Mouse (Mus musculus) spleen, adult 2 months (tissue): ENCODE measurements at regions not wholly inside any gene's neighbourhood (a gene's known extent, or its start where the extent isn't known, plus 50 kb on each side); places are given as distances from the start of the nearest gene placed in this dataset.

Source experiments
- DNase-seq, 2 experiments: peaks; one replicate each; pipeline versions ENCODE4 v3.0.0 to v3.0.0-alpha.2; 2012 to 2021; ENCODE audit warnings: low spot score in 2 of 2, low read depth in 1 of 2
- H3K27ac ChIP-seq: fragments of 200-500 bp; 2 replicates; pipeline ENCODE4 v1.5.1; 2012; ENCODE audit warnings: low read length, inconsistent platforms; ENCODE audit not compliant: insufficient read depth
- H3K27me3 ChIP-seq: fragments of 200-500 bp; 2 replicates; pipeline ENCODE4 v1.6.1; 2012; ENCODE audit warnings: mild to moderate bottlenecking, moderate library complexity, low read length, inconsistent platforms; ENCODE audit not compliant: control insufficient read depth, insufficient read depth
- H3K36me3 ChIP-seq: fragments of 200-500 bp; 2 replicates; pipeline ENCODE4 v1.6.1; 2012; ENCODE audit warnings: mild to moderate bottlenecking, low read length, inconsistent platforms; ENCODE audit not compliant: control insufficient read depth, insufficient read depth
- H3K4me1 ChIP-seq: fragments of 200-500 bp; 2 replicates; pipeline ENCODE4 v1.6.1; 2011; ENCODE audit warnings: inconsistent platforms; ENCODE audit not compliant: control insufficient read depth, insufficient read depth, insufficient read length
- H3K4me3 ChIP-seq: fragments of 200-500 bp; 2 replicates; pipeline ENCODE4 v1.5.1; 2011; ENCODE audit warnings: mild to moderate bottlenecking, inconsistent platforms; ENCODE audit not compliant: insufficient read depth, insufficient read length; ENCODE audit errors: extremely low read depth
- CTCF ChIP-seq: fragments of 200-500 bp; IDR thresholded peaks from 2 replicates; pipeline ENCODE4 v1.5.1; 2011; ENCODE audit warnings: mild to moderate bottlenecking, inconsistent platforms; ENCODE audit not compliant: insufficient read depth, insufficient read length, insufficient replicate concordance; ENCODE audit errors: extremely low read depth
- POLR2A ChIP-seq: fragments of 200-500 bp; IDR thresholded peaks from 2 replicates; pipeline ENCODE4 v1.6.1; 2011; ENCODE audit warnings: low read depth, low read length, inconsistent platforms
- WGBS: fragments of 180-500 bp; shearing (Covaris S2); methylation state at CpG from one replicate; pipeline ENCODE4 v1.1.7; 2018; 5-methylcytosine and 5-hydroxymethylcytosine counted together

GRCm38 (mm10) chr9:46541001-46541400, 221.2 kb upstream of the 4931429L15Rik start:
- Histone ChIP-seq H3K4me1 (no peaks in the 10 kb centered on the region), H3K36me3 (no peaks in the 10 kb centered on the region), H3K27me3 (no peaks in the 10 kb centered on the region), H3K4me3 (no peak overlapping the region), H3K27ac (no peak overlapping the region)
- WGBS = 73% methylated on average over 2 of the region's 2 CpGs
- DNase-seq = no peak
- TF ChIP-seq POLR2A (no peak), CTCF (no peak)

DNA sequence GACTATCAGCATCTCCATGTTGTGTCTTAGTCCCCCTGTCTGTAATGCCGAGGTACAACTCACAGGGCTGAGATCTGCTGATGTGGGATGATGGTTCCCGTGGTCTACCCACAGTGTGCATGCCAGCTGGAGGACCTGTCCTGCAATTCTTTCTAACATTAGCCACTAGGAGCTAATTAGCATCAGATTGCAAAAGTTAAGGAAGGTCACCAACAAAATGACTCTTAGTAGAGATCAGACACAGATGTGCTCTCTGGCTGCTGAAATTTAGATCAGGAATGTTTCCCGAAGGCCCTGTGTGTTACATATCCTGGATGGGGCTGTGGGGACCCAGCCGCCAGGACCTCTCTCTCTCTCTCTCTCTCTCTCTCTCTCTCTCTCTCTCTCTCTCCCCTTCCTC, 218.8 kb upstream of the 4931429L15Rik start:
- Histone ChIP-seq H3K27me3 (no peaks in the 10 kb centered on the region), H3K4me1 (no peaks in the 10 kb centered on the region), H3K36me3 (no peaks in the 10 kb centered on the region), H3K4me3 (no peak overlapping the region), H3K27ac (no peak overlapping the region)
- DNase-seq = no peak
- TF ChIP-seq POLR2A (no peak), CTCF (no peak)
- WGBS = 65% methylated on average over 4 of the region's 4 CpGs

DNA sequence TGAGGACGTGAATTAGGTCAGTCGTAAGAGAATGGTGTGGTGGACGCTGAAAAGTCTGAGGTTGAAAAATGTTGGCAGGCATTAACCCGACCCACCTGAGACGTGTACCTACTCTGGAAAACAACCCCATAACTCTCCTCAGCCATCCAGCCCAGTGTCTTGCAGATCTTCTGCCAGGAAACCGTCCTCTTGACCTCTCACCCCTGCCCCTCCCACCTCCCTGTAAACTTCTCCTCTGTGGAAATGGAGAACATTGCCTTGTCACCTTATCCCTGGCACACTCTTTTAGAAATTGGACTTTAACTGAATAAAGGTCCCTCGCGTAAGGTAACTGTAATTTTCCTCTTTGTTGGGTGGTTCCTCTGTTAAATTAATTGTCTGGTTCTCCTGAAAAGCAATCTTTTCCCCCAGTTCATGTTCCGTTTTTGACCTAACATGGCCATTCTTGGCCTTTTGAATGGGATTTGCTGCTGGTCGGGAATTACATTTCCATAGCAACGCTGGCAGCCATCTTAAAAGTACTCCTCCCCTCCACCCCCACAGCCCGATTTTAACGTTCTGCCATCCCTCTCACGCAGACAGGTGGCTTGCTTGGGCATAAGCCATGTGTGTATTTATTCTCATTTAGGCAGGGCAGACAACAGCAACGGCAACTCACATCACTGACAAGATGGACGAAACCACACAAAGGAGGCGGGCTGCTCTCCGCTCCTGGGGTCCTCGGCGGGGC, 196.8 kb upstream of the 4931429L15Rik start:
- no peak for DNase-seq
- TF ChIP-seq POLR2A = no peak
- TF ChIP-seq CTCF = no peak
- Histone ChIP-seq H3K4me3 (no peak overlapping the region), H3K36me3 (no peaks in the 10 kb centered on the region), H3K27ac (no peak overlapping the region), H3K27me3 (no peaks in the 10 kb centered on the region), H3K4me1 (no peaks in the 10 kb centered on the region)
- 89% methylated on average over 20 of the region's 20 CpGs for WGBS

- Histone ChIP-seq H3K27ac (no peak overlapping the region), H3K36me3 (no peaks in the 10 kb centered on the region), H3K27me3 (no peaks in the 10 kb centered on the region), H3K4me3 (no peak overlapping the region), H3K4me1 (no peaks in the 10 kb centered on the region)
- 63% methylated on average over 6 of the region's 6 CpGs for WGBS
- DNase-seq = no peak
- no peak for TF ChIP-seq CTCF
- no peak for TF ChIP-seq POLR2A
These were observed 192.7 kb upstream of the 4931429L15Rik start for GRCm38 (mm10) chr9:46512276-46513051.

DNA sequence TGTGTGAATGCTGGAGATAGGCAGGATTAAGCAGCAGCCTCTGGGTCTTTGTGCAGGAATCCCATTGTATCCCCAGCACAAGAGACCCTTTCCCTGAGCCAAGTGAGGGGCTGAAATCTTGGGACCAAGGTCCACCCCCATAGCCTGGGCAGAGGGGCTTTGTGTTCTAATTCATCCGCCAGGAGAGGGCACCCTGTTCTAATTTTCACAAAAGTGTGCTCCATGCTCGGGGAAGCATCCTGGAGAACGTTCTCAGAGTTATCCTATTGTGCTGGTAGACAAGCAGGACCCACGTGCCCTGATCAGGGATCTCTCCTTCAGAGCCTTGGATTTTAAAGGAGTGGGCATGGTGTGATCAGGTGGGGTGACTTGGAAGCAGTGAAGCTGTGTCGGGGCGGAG, 191.5 kb upstream of the 4931429L15Rik start:
- TF ChIP-seq POLR2A = no peak
- no peak for TF ChIP-seq CTCF

GRCm38 (mm10) chr9:46509896-46510295, 190.1 kb upstream of the 4931429L15Rik start:
- 68% methylated on average over 5 of the region's 5 CpGs for WGBS
- Histone ChIP-seq H3K36me3 (no peaks in the 10 kb centered on the region), H3K4me3 (no peak overlapping the region), H3K27me3 (no peaks in the 10 kb centered on the region), H3K27ac (no peak overlapping the region), H3K4me1 (no peaks in the 10 kb centered on the region)
- TF ChIP-seq CTCF = no peak
- TF ChIP-seq POLR2A = no peak
- no peak for DNase-seq

More for the DNA sequence above, 191.5 kb upstream of the 4931429L15Rik start:
- H3K4me1 ChIP-seq = no peaks in the 10 kb centered on the region
- WGBS = 65% methylated on average over 6 of the region's 6 CpGs
- H3K36me3 ChIP-seq = no peaks in the 10 kb centered on the region
- no peak overlapping the region for H3K27ac ChIP-seq
- no peak for DNase-seq
- H3K27me3 ChIP-seq = no peaks in the 10 kb centered on the region
- no peak overlapping the region for H3K4me3 ChIP-seq

GRCm38 (mm10) chr9:46509458-46509857, 189.7 kb upstream of the 4931429L15Rik start:
- DNase-seq = no peak
- TF ChIP-seq CTCF (no peak), POLR2A (no peak)

More at GRCm38 (mm10) chr9:46509458-46509857, 189.7 kb upstream of the 4931429L15Rik start:
- no peak overlapping the region for H3K4me3 ChIP-seq
- WGBS = 22% methylated on average over 5 of the region's 5 CpGs
- no peaks in the 10 kb centered on the region for H3K27me3 ChIP-seq
- no peaks in the 10 kb centered on the region for H3K4me1 ChIP-seq
- H3K27ac ChIP-seq = no peak overlapping the region
- no peaks in the 10 kb centered on the region for H3K36me3 ChIP-seq
